Mouse (Mus musculus) heart, postnatal 0 days (tissue): ENCODE data around the gene Acyp2.
"Not testable (repeated sequence)": the region's sequence is repeated elsewhere in the genome, so short reads cannot be mapped to it uniquely, and the experiment has no call there.

Source experiments
- CTCF ChIP-seq: IDR thresholded peaks from 2 replicates; pipeline ENCODE4 v1.5.1; 2016; ENCODE audit warnings: antibody characterized with exemption, control low read depth, low read depth
- EP300 ChIP-seq: IDR thresholded peaks from 2 replicates; pipeline ENCODE4 v1.6.1; 2016; ENCODE audit warnings: antibody characterized with exemption, low read depth

- not testable (repeated sequence) for TF ChIP-seq CTCF, EP300
Observed at GRCm38 (mm10) chr11:30621386-30622363, 27.7 kb downstream of the Acyp2 start.
